8 mouse cellular contexts compared by ENCODE assay signal in genomic region chr11:69998567-69999491, GRCm38 (mm10). TPM values are rescaled to one million over a fixed set of nuclear protein-coding genes. Genes with fewer than 3 reads are reported as not detected.
A peak's percentile ranks its signal among the peaks of the same experiment; 100 is the strongest.
DNase-seq lines count a peak whose midpoint lies in the region; ATAC-seq and TF ChIP-seq lines count a peak whose summit lies in the region.

No protein-coding gene starts in this region.

- H3K27me3 ChIP-seq in kidney, postnatal 0 days (ENCODE audit: insufficient read depth, low read length): no peaks in the 10 kb centered on the region
- H3K27me3 ChIP-seq in embryonic facial prominence, embryonic 12.5 days: no peaks in the 10 kb centered on the region
- no peaks in the 10 kb centered on the region for H3K27me3 ChIP-seq in liver, embryonic 15.5 days

- TF ChIP-seq CTCF in kidney, postnatal 0 days (IDR thresholded peaks at IDR 0.05; ENCODE audit: low read depth): peak; percentile 39; the same call in 1 of the 2 replicates

- WGBS in kidney, postnatal 0 days: 90% methylated on average over 27 of the region's 27 CpGs
- WGBS in embryonic facial prominence, embryonic 12.5 days: 94% methylated on average over 27 of the region's 27 CpGs
- 85% methylated on average over 27 of the region's 27 CpGs for WGBS in liver, embryonic 15.5 days (ENCODE audit: insufficient replicate concordance)

- no peaks in the 10 kb centered on the region for H3K9me3 ChIP-seq in kidney, postnatal 0 days (replicated peaks; ENCODE audit: low read length)
- no peaks in the 10 kb centered on the region for H3K9me3 ChIP-seq in embryonic facial prominence, embryonic 12.5 days
- H3K9me3 ChIP-seq in liver, embryonic 15.5 days (replicated peaks): no peaks in the 10 kb centered on the region

- no peak for ATAC-seq in CD4-positive, CD25-positive, alpha-beta regulatory T cell, adult 4 months
- ATAC-seq in kidney, postnatal 0 days (replicated peaks; ENCODE audit: low FRiP score, low read depth): no peak
- ATAC-seq in embryonic facial prominence, embryonic 12.5 days (ENCODE audit: insufficient number of reproducible peaks, insufficient read depth, low FRiP score, low TSS enrichment): no peak
- no peak for ATAC-seq in liver, embryonic 15.5 days (ENCODE audit: insufficient read depth)
- no peak for ATAC-seq in activated CD4-positive, CD25-positive, alpha-beta regulatory T cell, adult 4 months

- no peak overlapping the region for H3K4me3 ChIP-seq in kidney, postnatal 0 days (replicated peaks; ENCODE audit: low read depth, low read length)
- 0 out of 2 replicates have a peak overlapping the region, but pooled peaks have one; percentile 81 for H3K4me3 ChIP-seq in embryonic facial prominence, embryonic 12.5 days
- H3K4me3 ChIP-seq in liver, embryonic 15.5 days (replicated peaks): no peak overlapping the region; the same call in 1 of the 2 replicates

- H3K27ac ChIP-seq in kidney, postnatal 0 days: no peak overlapping the region
- 0 out of 2 replicates have a peak overlapping the region, but pooled peaks have one; percentile 41 for H3K27ac ChIP-seq in embryonic facial prominence, embryonic 12.5 days
- H3K27ac ChIP-seq in liver, embryonic 15.5 days (replicated peaks): peak overlapping the region; percentile 99

- no peak overlapping the region for H3K9ac ChIP-seq in kidney, postnatal 0 days (ENCODE audit: low read depth, low read length)
- peak overlapping the region; percentile 43; the same call in 1 of the 2 replicates for H3K9ac ChIP-seq in embryonic facial prominence, embryonic 12.5 days
- no peak overlapping the region; the same call in 1 of the 2 replicates for H3K9ac ChIP-seq in liver, embryonic 15.5 days

- H3K4me1 ChIP-seq in kidney, postnatal 0 days (replicated peaks; ENCODE audit: insufficient read depth, low read length): peaks cover 20% of the 10 kb centered on the region
- H3K4me1 ChIP-seq in embryonic facial prominence, embryonic 12.5 days: peaks cover 39% of the 10 kb centered on the region
- peaks cover 68% of the 10 kb centered on the region for H3K4me1 ChIP-seq in liver, embryonic 15.5 days (replicated peaks)

- no peak overlapping the region for H3K4me2 ChIP-seq in kidney, postnatal 0 days (ENCODE audit: low read length)
- H3K4me2 ChIP-seq in embryonic facial prominence, embryonic 12.5 days (replicated peaks): no peak overlapping the region
- no peak overlapping the region for H3K4me2 ChIP-seq in liver, embryonic 15.5 days

- peak; percentile 42 for DNase-seq in CD4-positive, CD25-positive, alpha-beta regulatory T cell, adult 2 months (ENCODE audit: low read depth, low spot score)
- no peak for DNase-seq in kidney, postnatal 0 days (ENCODE audit: low spot score)
- no peak for DNase-seq in kidney, postnatal 36 days
- no peak for DNase-seq in layer of hippocampus, postnatal 36 days

- H3K36me3 ChIP-seq in kidney, postnatal 0 days (ENCODE audit: insufficient read depth, low read length): peaks cover 26% of the 10 kb centered on the region
- peaks cover 35% of the 10 kb centered on the region for H3K36me3 ChIP-seq in embryonic facial prominence, embryonic 12.5 days
- peaks cover 37% of the 10 kb centered on the region for H3K36me3 ChIP-seq in liver, embryonic 15.5 days (replicated peaks)

RNA-seq across cellular contexts. Expression of gene Dvl2, which starts 1.6 kb away (rescaled TPM):
- polyA plus RNA-seq in CD4-positive, CD25-positive, alpha-beta regulatory T cell, adult 4 months (2017; shearing (Covaris generic)): 1 to 10 TPM; 4.0 to 4.6 TPM
- polyA plus RNA-seq in kidney, postnatal 0 days (2015; fragmentation: Nextera tagmentation; extraction: Ambion mirVana): 25.8 and 27.1 TPM in 2 replicates
- polyA plus RNA-seq in embryonic facial prominence, embryonic 12.5 days (2016; fragmentation: Nextera tagmentation; extraction: Ambion mirVana): 67.2 and 70.3 TPM in 2 replicates
- polyA plus RNA-seq in liver, embryonic 15.5 days (2015; fragmentation: Nextera tagmentation; extraction: Ambion mirVana): 5.3 and 5.5 TPM in 2 replicates
- 1 to 10 TPM; 2.7 to 3.9 TPM for polyA plus RNA-seq in activated CD4-positive, CD25-positive, alpha-beta regulatory T cell, adult 4 months (2017; shearing (Covaris generic))
- total RNA-seq in layer of hippocampus, postnatal 36 days (2021): 10 to 100 TPM; 36.8 to 41.7 TPM

RNA-seq across cellular contexts. Expression of gene Phf23, which starts 3.3 kb away (rescaled TPM):
- 10 to 100 TPM; 41.3 to 43.5 TPM for polyA plus RNA-seq in CD4-positive, CD25-positive, alpha-beta regulatory T cell, adult 4 months (2017; shearing (Covaris generic))
- 61.9 and 62.6 TPM in 2 replicates for polyA plus RNA-seq in kidney, postnatal 0 days (2015; fragmentation: Nextera tagmentation; extraction: Ambion mirVana)
- 95.1 and 99.1 TPM in 2 replicates for polyA plus RNA-seq in embryonic facial prominence, embryonic 12.5 days (2016; fragmentation: Nextera tagmentation; extraction: Ambion mirVana)
- polyA plus RNA-seq in liver, embryonic 15.5 days (2015; fragmentation: Nextera tagmentation; extraction: Ambion mirVana): 23.1 and 24.0 TPM in 2 replicates
- 10 to 100 TPM; 32.1 to 44.9 TPM for polyA plus RNA-seq in activated CD4-positive, CD25-positive, alpha-beta regulatory T cell, adult 4 months (2017; shearing (Covaris generic))
- 10 to 100 TPM; 45.4 to 47.4 TPM for total RNA-seq in layer of hippocampus, postnatal 36 days (2021)

RNA-seq across cellular contexts. Expression of gene Gabarap, which starts 7.9 kb away (rescaled TPM):
- 100 to 1,000 TPM; 282 to 355 TPM for polyA plus RNA-seq in CD4-positive, CD25-positive, alpha-beta regulatory T cell, adult 4 months (2017; shearing (Covaris generic))
- polyA plus RNA-seq in kidney, postnatal 0 days (2015; fragmentation: Nextera tagmentation; extraction: Ambion mirVana): 626 TPM in 2 replicates
- 463 and 471 TPM in 2 replicates for polyA plus RNA-seq in embryonic facial prominence, embryonic 12.5 days (2016; fragmentation: Nextera tagmentation; extraction: Ambion mirVana)
- polyA plus RNA-seq in liver, embryonic 15.5 days (2015; fragmentation: Nextera tagmentation; extraction: Ambion mirVana): 252 and 262 TPM in 2 replicates
- 100 to 1,000 TPM; 343 to 373 TPM for polyA plus RNA-seq in activated CD4-positive, CD25-positive, alpha-beta regulatory T cell, adult 4 months (2017; shearing (Covaris generic))
- total RNA-seq in layer of hippocampus, postnatal 36 days (2021): 100 to 1,000 TPM; 232 to 236 TPM

RNA-seq across cellular contexts. Expression of gene Acadvl, which starts 16.4 kb away (rescaled TPM):
- 100 to 1,000 TPM; 124 to 181 TPM for polyA plus RNA-seq in CD4-positive, CD25-positive, alpha-beta regulatory T cell, adult 4 months (2017; shearing (Covaris generic))
- polyA plus RNA-seq in kidney, postnatal 0 days (2015; fragmentation: Nextera tagmentation; extraction: Ambion mirVana): 178 and 197 TPM in 2 replicates
- polyA plus RNA-seq in embryonic facial prominence, embryonic 12.5 days (2016; fragmentation: Nextera tagmentation; extraction: Ambion mirVana): 66.8 and 70.4 TPM in 2 replicates
- polyA plus RNA-seq in liver, embryonic 15.5 days (2015; fragmentation: Nextera tagmentation; extraction: Ambion mirVana): 111 and 124 TPM in 2 replicates
- 100 to 1,000 TPM; 107 to 139 TPM for polyA plus RNA-seq in activated CD4-positive, CD25-positive, alpha-beta regulatory T cell, adult 4 months (2017; shearing (Covaris generic))
- 10 to 100 TPM; 54.9 to 58.6 TPM for total RNA-seq in layer of hippocampus, postnatal 36 days (2021)

RNA-seq across cellular contexts. Expression of gene Elp5, which starts 16.5 kb away (rescaled TPM):
- polyA plus RNA-seq in CD4-positive, CD25-positive, alpha-beta regulatory T cell, adult 4 months (2017; shearing (Covaris generic)): 10 to 100 TPM; 69.7 to 79.3 TPM
- 97.3 and 97.9 TPM in 2 replicates for polyA plus RNA-seq in kidney, postnatal 0 days (2015; fragmentation: Nextera tagmentation; extraction: Ambion mirVana)
- polyA plus RNA-seq in embryonic facial prominence, embryonic 12.5 days (2016; fragmentation: Nextera tagmentation; extraction: Ambion mirVana): 123 and 130 TPM in 2 replicates
- 58.1 and 60.5 TPM in 2 replicates for polyA plus RNA-seq in liver, embryonic 15.5 days (2015; fragmentation: Nextera tagmentation; extraction: Ambion mirVana)
- 10 to 100 TPM; 62.1 to 69.7 TPM for polyA plus RNA-seq in activated CD4-positive, CD25-positive, alpha-beta regulatory T cell, adult 4 months (2017; shearing (Covaris generic))
- total RNA-seq in layer of hippocampus, postnatal 36 days (2021): 10 to 100 TPM; 77.5 to 78.4 TPM
